Mouse (Mus musculus) CD8-positive naive resting alpha-beta T cell, adult 2 months (primary cell): Measurements from ENCODE around the gene Gm10322.

ENCODE experiments used
- DNase-seq, 2 experiments: peaks; one replicate each; pipeline ENCODE4 v3.0.0; 2022; ENCODE audit warnings: low read depth in 2 of 2, low spot score in 2 of 2

Gene Gm10322

GRCm38 (mm10) chr10:59615981-59616520, at the start of gene Gm10322:
Gene Gm10322, plus strand, starts transcription at chr10:59616063.
- peak; percentile 29 to 53 for DNase-seq

- DNase-seq, result no peak
These were observed 48.9 kb upstream of the Gm10322 start for GRCm38 (mm10) chr10:59566968-59567367.

- DNase-seq, result no peak
These were observed 47.0 kb upstream of the Gm10322 start for GRCm38 (mm10) chr10:59568665-59569480.

DNA sequence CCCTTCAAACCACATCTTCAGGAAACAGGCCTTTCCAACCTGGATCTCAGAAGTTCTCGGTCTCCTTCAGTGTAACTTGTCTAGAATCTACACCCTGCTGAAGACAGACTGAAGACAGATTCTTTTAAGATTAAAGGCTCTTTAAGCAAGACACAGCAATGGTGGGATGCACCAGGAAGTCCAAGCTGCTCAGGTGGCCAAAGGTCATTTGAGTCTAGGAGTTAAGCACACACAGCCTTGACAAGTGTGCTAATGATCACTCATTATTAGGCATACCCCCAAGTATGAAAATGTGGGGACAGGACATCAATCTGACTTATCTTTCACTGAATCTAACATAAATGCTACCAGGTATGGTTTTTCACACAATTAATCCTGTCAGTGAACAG, 46.4 kb upstream of the Gm10322 start:
- DNase-seq, result no peak

DNA sequence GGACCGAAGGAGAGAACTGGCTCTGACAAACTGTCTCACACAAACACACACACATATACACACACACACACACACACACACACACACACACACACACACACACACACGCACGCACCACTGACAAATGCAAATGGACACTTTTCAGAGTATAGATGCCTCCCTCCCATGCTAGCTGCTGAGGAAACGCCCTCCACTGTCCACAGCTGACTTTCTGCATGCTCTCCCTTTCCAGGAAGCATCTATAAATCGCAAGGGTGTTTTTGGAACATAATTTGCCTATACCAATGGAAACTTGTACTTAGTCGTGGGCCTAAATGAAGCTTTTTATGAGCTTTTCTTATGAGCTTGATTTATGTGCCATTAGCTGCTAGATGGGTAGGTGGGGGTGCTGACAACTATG, 45.5 kb upstream of the Gm10322 start:
- no peak for DNase-seq

GRCm38 (mm10) chr10:59570780-59571179, 45.1 kb upstream of the Gm10322 start:
- no peak for DNase-seq

DNA sequence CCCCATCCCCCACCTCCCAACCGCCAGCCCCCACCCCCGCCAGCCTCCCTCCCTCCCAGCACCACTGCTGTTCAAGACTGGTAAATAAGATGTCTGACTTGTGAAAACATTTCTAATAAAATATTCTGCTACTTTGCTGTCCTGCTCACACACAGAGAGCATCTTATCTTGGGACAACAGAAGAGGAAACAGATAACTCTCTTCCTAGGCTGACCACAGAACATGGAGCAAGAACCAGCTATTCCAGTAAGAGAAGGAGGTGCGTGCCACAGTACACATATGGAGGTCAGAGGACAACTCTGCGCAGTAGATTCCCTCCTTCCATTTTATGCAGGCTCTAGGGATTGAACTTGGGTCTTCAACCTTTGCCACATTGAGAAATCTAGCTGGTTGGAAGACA, 44.6 kb upstream of the Gm10322 start:
- DNase-seq, result no peak

DNA sequence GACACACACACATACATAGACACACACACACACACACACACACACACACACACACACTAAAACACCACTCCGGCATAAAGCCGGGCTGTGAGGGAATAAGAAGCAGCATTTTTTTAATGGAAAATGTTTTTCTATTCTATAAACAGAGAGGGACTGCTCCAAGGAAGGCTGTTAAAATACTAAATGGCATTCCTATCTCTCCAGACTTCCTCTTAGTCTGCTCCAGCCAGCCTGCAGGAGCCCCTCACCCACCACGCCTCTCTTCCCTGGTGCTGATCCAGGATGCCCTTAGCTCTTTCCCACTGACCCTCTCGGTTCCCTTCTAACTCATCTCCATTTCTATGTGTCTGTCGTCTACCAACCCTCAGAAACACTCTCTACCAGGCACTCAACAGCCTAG, 43.9 kb upstream of the Gm10322 start:
- no peak for DNase-seq

DNA sequence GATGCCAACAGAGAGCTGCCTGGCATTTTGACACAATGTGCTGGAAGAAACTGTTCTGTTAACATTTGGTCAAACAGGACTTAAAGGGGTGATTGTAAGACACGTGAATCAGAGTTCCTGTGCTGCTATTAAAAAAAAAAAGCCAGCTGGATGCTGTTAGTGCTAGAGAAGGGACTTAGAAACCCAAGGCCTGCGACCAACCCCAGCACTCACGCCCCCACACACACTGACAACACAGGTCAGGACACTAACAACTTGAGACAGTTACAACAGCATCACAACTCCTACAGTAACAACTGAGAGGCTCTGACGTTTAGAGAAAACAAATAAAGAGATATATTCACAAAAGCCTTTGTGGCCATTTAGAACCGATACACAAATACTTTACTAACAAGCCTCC, 39.6 kb upstream of the Gm10322 start:
- no peak for DNase-seq

DNA sequence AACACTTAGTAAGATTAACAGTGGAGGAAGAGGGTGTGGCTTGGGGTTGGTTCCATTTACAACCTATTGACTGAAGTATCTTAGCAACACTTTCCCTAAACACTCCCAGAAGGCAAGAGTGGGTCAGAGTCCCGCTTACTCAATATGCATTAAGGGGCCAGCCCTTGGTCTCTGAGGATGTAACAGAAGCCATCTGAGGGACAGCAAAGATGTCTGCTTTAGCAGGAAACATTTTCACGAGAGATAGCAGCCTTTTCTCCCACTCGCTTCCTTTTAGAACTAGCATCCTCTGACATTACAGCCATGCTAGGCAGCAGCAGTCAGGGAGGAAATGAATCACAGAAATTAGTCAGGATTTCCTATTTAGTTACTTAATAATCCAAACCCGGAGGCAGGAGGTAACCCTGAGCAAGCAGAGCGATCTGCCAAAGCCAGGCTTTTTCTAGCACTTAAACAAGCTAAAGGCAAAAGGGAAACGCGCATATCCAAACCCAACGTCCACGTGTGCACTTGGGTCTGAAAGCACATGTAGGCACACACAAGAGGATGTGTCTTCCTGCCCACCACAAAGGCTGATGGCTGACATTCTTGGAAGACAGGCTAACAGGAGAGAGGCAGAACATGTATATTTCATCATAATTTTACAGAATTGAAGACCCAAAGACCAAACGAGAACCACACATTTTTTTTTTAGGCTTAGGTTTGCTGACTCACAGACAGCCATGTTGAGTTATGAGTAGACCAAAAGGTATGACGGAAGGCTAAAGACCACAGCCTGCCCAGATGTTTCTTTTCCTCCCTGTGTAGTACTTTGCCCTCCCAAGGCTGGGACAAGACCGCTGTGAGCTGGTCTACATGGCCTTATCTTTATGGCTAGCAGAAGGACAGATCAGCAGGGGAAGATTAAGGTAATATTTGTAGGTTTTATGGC, 37.7 kb upstream of the Gm10322 start:
- DNase-seq, result peak; percentile 1 to 3

DNA sequence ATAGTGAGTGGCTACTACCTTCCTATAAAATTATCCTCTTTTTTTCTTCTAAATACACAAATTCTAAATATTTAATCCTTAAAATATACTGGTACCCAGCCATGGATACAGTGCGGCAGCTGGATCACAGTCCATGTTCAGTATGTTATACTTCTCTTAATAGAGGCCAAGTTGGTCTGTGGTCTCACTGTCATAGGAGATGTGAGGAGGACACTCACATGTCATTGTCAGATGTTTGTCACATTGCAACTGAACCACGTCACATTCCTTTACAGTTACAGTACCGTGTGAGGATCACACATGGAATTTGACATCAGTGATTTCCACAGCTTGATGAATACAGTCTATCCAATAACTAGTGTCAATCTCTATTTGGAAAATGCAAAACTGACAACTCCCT, 36.2 kb upstream of the Gm10322 start:
- DNase-seq, result no peak

- no peak for DNase-seq
These were observed 35.2 kb upstream of the Gm10322 start for GRCm38 (mm10) chr10:59580593-59581149.

- no peak for DNase-seq
These were observed 33.9 kb upstream of the Gm10322 start for GRCm38 (mm10) chr10:59581826-59582543.

DNA sequence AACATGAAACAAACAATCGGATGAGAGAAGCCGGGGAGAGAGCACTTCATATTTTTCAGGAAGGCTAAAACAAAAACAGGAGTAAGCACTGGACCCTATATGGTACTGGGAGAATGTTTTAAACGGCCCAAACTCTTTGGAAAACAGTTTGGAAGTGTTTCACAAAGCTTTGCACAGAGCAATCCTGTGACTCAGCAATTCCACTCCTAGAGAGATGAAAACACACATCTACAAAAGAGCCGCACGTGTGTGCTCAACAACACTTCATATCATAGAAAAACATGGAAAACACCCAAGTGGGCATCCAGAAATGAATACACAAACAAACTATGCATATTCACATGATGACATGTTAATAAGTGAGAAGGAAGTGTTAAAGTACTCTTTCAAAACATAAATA, 30.2 kb upstream of the Gm10322 start:
- DNase-seq, result no peak

GRCm38 (mm10) chr10:59586821-59587220, 29.0 kb upstream of the Gm10322 start:
- no peak for DNase-seq

- DNase-seq, result no peak
These were observed 27.7 kb upstream of the Gm10322 start for GRCm38 (mm10) chr10:59588135-59588534.

DNA sequence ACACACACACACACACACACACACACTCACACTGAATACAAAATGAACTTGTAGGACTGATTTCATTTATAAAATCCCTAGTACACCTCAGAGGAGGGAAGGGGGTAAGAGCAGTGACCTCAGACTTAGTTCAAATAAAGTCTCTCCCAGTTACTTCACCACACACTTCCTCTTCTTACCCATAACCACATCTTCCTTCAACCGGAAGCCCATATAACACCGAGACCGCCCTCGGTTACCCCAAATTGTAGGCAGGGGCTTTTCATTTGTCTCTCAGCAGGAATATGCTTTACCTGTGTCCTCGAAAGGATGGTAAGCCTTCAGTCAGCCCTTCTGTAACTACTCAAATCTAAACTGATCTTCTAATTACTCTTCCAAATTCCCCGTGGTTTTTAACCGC, 26.4 kb upstream of the Gm10322 start:
- peak; percentile 11 to 32 for DNase-seq

DNA sequence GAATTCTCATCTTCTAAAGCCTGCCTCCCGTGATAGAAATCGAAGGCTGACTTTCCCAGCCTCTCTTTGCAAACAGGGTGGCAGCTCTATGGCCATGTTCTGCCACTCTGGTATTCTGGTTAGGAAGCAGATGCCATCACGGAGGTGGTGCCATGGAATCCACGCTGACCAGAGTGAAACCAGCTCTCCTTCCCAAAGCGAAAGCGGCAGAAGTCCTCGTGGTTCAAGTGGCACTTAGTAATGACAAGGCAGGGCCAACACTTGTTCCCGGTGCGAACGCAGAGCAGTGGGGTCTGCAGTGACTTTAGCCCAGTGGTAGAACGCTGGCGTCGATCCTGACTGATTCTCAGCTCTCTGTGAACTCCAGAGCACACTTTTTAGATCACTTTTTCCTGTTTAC, 26.0 kb upstream of the Gm10322 start:
- DNase-seq, result no peak

- DNase-seq, result no peak
These were observed 25.3 kb upstream of the Gm10322 start for GRCm38 (mm10) chr10:59590606-59591005.

GRCm38 (mm10) chr10:59593826-59594570, 21.9 kb upstream of the Gm10322 start:
- no peak for DNase-seq
